Mouse (Mus musculus) right cerebral cortex, postnatal 10 days (tissue): ENCODE measurements around the gene Pcdh11x.
"Not testable (repeated sequence)": the region's sequence is repeated elsewhere in the genome, so short reads cannot be mapped to it uniquely, and the experiment has no call there.

ENCODE experiments used
- DNase-seq, 2 experiments: peaks; one replicate each; pipeline ENCODE4 v3.0.0; 2021; ENCODE audit warnings: low spot score in 2 of 2

Gene Pcdh11x

GRCm38 (mm10) chrX:120290011-120290899 is at the start of gene Pcdh11x:
Pcdh11x (plus strand) TSS chrX:120290259.
- DNase-seq = peak; percentile 72 to 79

- DNase-seq = no peak
Measured at GRCm38 (mm10) chrX:120260089-120260488, 30.0 kb upstream of the Pcdh11x start.

GRCm38 (mm10) chrX:120285522-120285921 is 4.5 kb upstream of the Pcdh11x start:
- no peak for DNase-seq

GRCm38 (mm10) chrX:120287502-120287901 is 2.6 kb upstream of the Pcdh11x start:
- DNase-seq = peak in 1 of 2 experiments; percentile 20

- peak; percentile 28 to 29 for DNase-seq
Measured at GRCm38 (mm10) chrX:120290900-120291280, 831 bp downstream of the Pcdh11x start.

GRCm38 (mm10) chrX:120291696-120292095 is 1.6 kb downstream of the Pcdh11x start:
- peak; percentile 42 for DNase-seq

GRCm38 (mm10) chrX:120292832-120293750 is 3.0 kb downstream of the Pcdh11x start:
- peak; percentile 51 to 61 for DNase-seq

GRCm38 (mm10) chrX:120301469-120302175 is 11.6 kb downstream of the Pcdh11x start:
- no peak for DNase-seq

- not testable (repeated sequence) for DNase-seq
Measured at GRCm38 (mm10) chrX:120312995-120313394, 22.9 kb downstream of the Pcdh11x start, which contains the start of gene H2afb3. H2afb3 (minus strand) TSS chrX:120313095.

- no peak for DNase-seq
Measured at GRCm38 (mm10) chrX:120466225-120466624, 176.2 kb downstream of the Pcdh11x start.

- DNase-seq = no peak
Measured at GRCm38 (mm10) chrX:120486428-120486827, 196.4 kb downstream of the Pcdh11x start.

GRCm38 (mm10) chrX:120524986-120525385 is 234.9 kb downstream of the Pcdh11x start:
- no peak for DNase-seq

- no peak for DNase-seq
Measured at GRCm38 (mm10) chrX:120599309-120599708, 309.2 kb downstream of the Pcdh11x start.

- no peak for DNase-seq
Measured at GRCm38 (mm10) chrX:120618460-120618859, 328.4 kb downstream of the Pcdh11x start.

GRCm38 (mm10) chrX:120670236-120670635 is 380.2 kb downstream of the Pcdh11x start:
- DNase-seq = peak; percentile 16 to 31

- DNase-seq = no peak
Measured at GRCm38 (mm10) chrX:120734144-120734543, 444.1 kb downstream of the Pcdh11x start.

GRCm38 (mm10) chrX:120735792-120736191 is 445.7 kb downstream of the Pcdh11x start:
- no peak for DNase-seq

- no peak for DNase-seq
Measured at GRCm38 (mm10) chrX:120944556-120944955, 654.5 kb downstream of the Pcdh11x start.
